Mouse (Mus musculus): ENCODE data around the gene Acox2. TPM values are rescaled to one million over a fixed set of nuclear protein-coding genes. Genes with fewer than 3 reads are reported as not detected.

The Acox2 gene
- polyA plus RNA-seq, 1 experiment: not detected

GRCm38 (mm10) chr14:8220912-8221311, 38.2 kb downstream of the Acox2 start:
- no peak for TF ChIP-seq MYOD1 (IDR thresholded peaks at IDR 0.05; ENCODE audit: control insufficient read depth, insufficient read length, low read depth)
- no peak for TF ChIP-seq CEBPB (IDR thresholded peaks at IDR 0.05; ENCODE audit: low read depth)
- no peak for TF ChIP-seq MYOG (IDR thresholded peaks at IDR 0.05; ENCODE audit: control insufficient read depth, extremely low read depth, insufficient read length)
- no peak for TF ChIP-seq MAX (IDR thresholded peaks at IDR 0.05)
- TF ChIP-seq USF1 (IDR thresholded peaks at IDR 0.05; ENCODE audit: low read depth): no peak
- no peak for TF ChIP-seq CTCF (IDR thresholded peaks at IDR 0.05; ENCODE audit: control insufficient read depth, insufficient read depth, insufficient read length)
- TF ChIP-seq FOSL1 (IDR thresholded peaks at IDR 0.05; ENCODE audit: insufficient read depth, low read length, poor library complexity, severe bottlenecking): no peak
- Histone ChIP-seq H3K4me3 (ENCODE audit: insufficient read depth, poor library complexity, severe bottlenecking) (no peak overlapping the region), H3K36me3 (ENCODE audit: control insufficient read depth, insufficient read depth) (peaks cover 3% of the 10 kb centered on the region)

GRCm38 (mm10) chr14:8220306-8220705, 38.8 kb downstream of the Acox2 start:
- Histone ChIP-seq H3K79me3 (ENCODE audit: low read depth) (peaks cover 1% of the 10 kb centered on the region), H3ac (ENCODE audit: control insufficient read depth, insufficient read length, low read depth) (no peak overlapping the region)
- TF ChIP-seq USF1 (IDR thresholded peaks at IDR 0.05; ENCODE audit: low read depth) (no peak), MYOD1 (IDR thresholded peaks at IDR 0.05; ENCODE audit: control insufficient read depth, insufficient read length, low read depth) (no peak), MAX (IDR thresholded peaks at IDR 0.05) (no peak), CEBPB (IDR thresholded peaks at IDR 0.05; ENCODE audit: low read depth) (no peak), CTCF (IDR thresholded peaks at IDR 0.05; ENCODE audit: control insufficient read depth, insufficient read depth, insufficient read length) (peak; percentile 33)

More at GRCm38 (mm10) chr14:8220912-8221311, 38.2 kb downstream of the Acox2 start:
- Histone ChIP-seq H3K79me3 (ENCODE audit: low read depth) (peaks cover 1% of the 10 kb centered on the region), H3K79me2 (ENCODE audit: control insufficient read depth, insufficient read depth) (no peaks in the 10 kb centered on the region), H3ac (ENCODE audit: control insufficient read depth, insufficient read length, low read depth) (no peak overlapping the region), H3K27me3 (ENCODE audit: control insufficient read depth, insufficient read depth, insufficient read length) (no peaks in the 10 kb centered on the region)

GRCm38 (mm10) chr14:8219876-8220275, 39.3 kb downstream of the Acox2 start:
- Histone ChIP-seq H3K79me3 (ENCODE audit: low read depth) (peaks cover 1% of the 10 kb centered on the region), H3K27me3 (ENCODE audit: control insufficient read depth, insufficient read depth, insufficient read length) (no peaks in the 10 kb centered on the region), H3K79me2 (ENCODE audit: control insufficient read depth, insufficient read depth) (peaks cover 7% of the 10 kb centered on the region), H3K4me3 (ENCODE audit: insufficient read depth, poor library complexity, severe bottlenecking) (no peak overlapping the region), H3ac (ENCODE audit: control insufficient read depth, insufficient read length, low read depth) (no peak overlapping the region), H3K36me3 (ENCODE audit: control insufficient read depth, insufficient read depth) (peaks cover 3% of the 10 kb centered on the region)
- TF ChIP-seq MYOG (IDR thresholded peaks at IDR 0.05; ENCODE audit: control insufficient read depth, extremely low read depth, insufficient read length) (no peak), MAX (IDR thresholded peaks at IDR 0.05) (no peak), CTCF (IDR thresholded peaks at IDR 0.05; ENCODE audit: control insufficient read depth, insufficient read depth, insufficient read length) (no peak), MYOD1 (IDR thresholded peaks at IDR 0.05; ENCODE audit: control insufficient read depth, insufficient read length, low read depth) (no peak), CEBPB (IDR thresholded peaks at IDR 0.05; ENCODE audit: low read depth) (no peak), USF1 (IDR thresholded peaks at IDR 0.05; ENCODE audit: low read depth) (no peak), FOSL1 (IDR thresholded peaks at IDR 0.05; ENCODE audit: insufficient read depth, low read length, poor library complexity, severe bottlenecking) (no peak)

More at GRCm38 (mm10) chr14:8220306-8220705, 38.8 kb downstream of the Acox2 start:
- peaks cover 3% of the 10 kb centered on the region for H3K36me3 ChIP-seq (ENCODE audit: control insufficient read depth, insufficient read depth)
- no peaks in the 10 kb centered on the region for H3K27me3 ChIP-seq (ENCODE audit: control insufficient read depth, insufficient read depth, insufficient read length)
- no peak overlapping the region for H3K4me3 ChIP-seq (ENCODE audit: insufficient read depth, poor library complexity, severe bottlenecking)
- peaks cover 2% of the 10 kb centered on the region for H3K79me2 ChIP-seq (ENCODE audit: control insufficient read depth, insufficient read depth)

- Histone ChIP-seq H3ac (ENCODE audit: control insufficient read depth, insufficient read length, low read depth) (no peak overlapping the region), H3K79me2 (ENCODE audit: control insufficient read depth, insufficient read depth) (peaks cover 12% of the 10 kb centered on the region), H3K79me3 (ENCODE audit: low read depth) (peaks cover 1% of the 10 kb centered on the region), H3K36me3 (ENCODE audit: control insufficient read depth, insufficient read depth) (peaks cover 3% of the 10 kb centered on the region), H3K27me3 (ENCODE audit: control insufficient read depth, insufficient read depth, insufficient read length) (no peaks in the 10 kb centered on the region), H3K4me3 (ENCODE audit: insufficient read depth, poor library complexity, severe bottlenecking) (no peak overlapping the region)
- TF ChIP-seq CTCF (IDR thresholded peaks at IDR 0.05; ENCODE audit: control insufficient read depth, insufficient read depth, insufficient read length) (no peak), FOSL1 (IDR thresholded peaks at IDR 0.05; ENCODE audit: insufficient read depth, low read length, poor library complexity, severe bottlenecking) (no peak), CEBPB (IDR thresholded peaks at IDR 0.05; ENCODE audit: low read depth) (no peak), MYOG (IDR thresholded peaks at IDR 0.05; ENCODE audit: control insufficient read depth, extremely low read depth, insufficient read length) (no peak), MAX (IDR thresholded peaks at IDR 0.05) (no peak), MYOD1 (IDR thresholded peaks at IDR 0.05; ENCODE audit: control insufficient read depth, insufficient read length, low read depth) (no peak), USF1 (IDR thresholded peaks at IDR 0.05; ENCODE audit: low read depth) (no peak)
Measured at GRCm38 (mm10) chr14:8218730-8219380, 40.3 kb downstream of the Acox2 start.

GRCm38 (mm10) chr14:8218238-8218637, 40.9 kb downstream of the Acox2 start:
- Histone ChIP-seq H3ac (ENCODE audit: control insufficient read depth, insufficient read length, low read depth) (no peak overlapping the region), H3K79me3 (ENCODE audit: low read depth) (peaks cover 1% of the 10 kb centered on the region), H3K79me2 (ENCODE audit: control insufficient read depth, insufficient read depth) (peaks cover 12% of the 10 kb centered on the region), H3K4me3 (ENCODE audit: insufficient read depth, poor library complexity, severe bottlenecking) (no peak overlapping the region), H3K27me3 (ENCODE audit: control insufficient read depth, insufficient read depth, insufficient read length) (no peaks in the 10 kb centered on the region), H3K36me3 (ENCODE audit: control insufficient read depth, insufficient read depth) (peaks cover 3% of the 10 kb centered on the region)
- TF ChIP-seq CTCF (IDR thresholded peaks at IDR 0.05; ENCODE audit: control insufficient read depth, insufficient read depth, insufficient read length) (no peak), USF1 (IDR thresholded peaks at IDR 0.05; ENCODE audit: low read depth) (no peak), MYOG (IDR thresholded peaks at IDR 0.05; ENCODE audit: control insufficient read depth, extremely low read depth, insufficient read length) (no peak), FOSL1 (IDR thresholded peaks at IDR 0.05; ENCODE audit: insufficient read depth, low read length, poor library complexity, severe bottlenecking) (no peak), MAX (IDR thresholded peaks at IDR 0.05) (no peak), CEBPB (IDR thresholded peaks at IDR 0.05; ENCODE audit: low read depth) (no peak)
